Mouse (Mus musculus): ENCODE measurements around the gene 1700011L22Rik. TPM values are rescaled to one million over a fixed set of nuclear protein-coding genes. Genes with fewer than 3 reads are reported as not detected.

Gene 1700011L22Rik
- total RNA-seq, 2 experiments from 2014 or later, result not detected

- no peak for DNase-seq
Measured at GRCm38 (mm10) chr8:79165276-79165675, 83.1 kb downstream of the 1700011L22Rik start.

- DNase-seq, result no peak
Measured at GRCm38 (mm10) chr8:79164336-79164735, 84.0 kb downstream of the 1700011L22Rik start.

- peak; percentile 33 for DNase-seq
Measured at GRCm38 (mm10) chr8:79162533-79163308, 85.6 kb downstream of the 1700011L22Rik start.

- no peak for DNase-seq
Measured at GRCm38 (mm10) chr8:79161172-79161778, 87.1 kb downstream of the 1700011L22Rik start.

Other genes starting within 250 kb of the 1700011L22Rik start
- 1 to 10 TPM; 3.8 to 4.5 TPM for gene Zfp827, start 220.1 kb downstream of the 1700011L22Rik start, total RNA-seq (2021)
- 10 to 100 TPM; 17.8 to 21.3 TPM for gene Mmaa, start 46.4 kb upstream of the 1700011L22Rik start, total RNA-seq (2021)
- 10 to 100 TPM in 1 of 2 experiments, 1 to 10 TPM in 1; 9.4 to 11.3 TPM for gene Smad1, start 150.9 kb upstream of the 1700011L22Rik start, total RNA-seq (2021)